Mouse (Mus musculus): ENCODE data around the gene Gys1. TPM values are rescaled to one million over a fixed set of nuclear protein-coding genes. Genes with fewer than 3 reads are reported as not detected.
A peak's percentile ranks its signal among the peaks of the same experiment; 100 is the strongest.
"Not testable (repeated sequence)": the region's sequence is repeated elsewhere in the genome, so short reads cannot be mapped to it uniquely, and the experiment has no call there.

Gene Gys1
- polyA plus RNA-seq (2016; fragmentation: Nextera tagmentation; extraction: Ambion mirVana), result 39.0 and 41.6 TPM in 2 replicates

DNA sequence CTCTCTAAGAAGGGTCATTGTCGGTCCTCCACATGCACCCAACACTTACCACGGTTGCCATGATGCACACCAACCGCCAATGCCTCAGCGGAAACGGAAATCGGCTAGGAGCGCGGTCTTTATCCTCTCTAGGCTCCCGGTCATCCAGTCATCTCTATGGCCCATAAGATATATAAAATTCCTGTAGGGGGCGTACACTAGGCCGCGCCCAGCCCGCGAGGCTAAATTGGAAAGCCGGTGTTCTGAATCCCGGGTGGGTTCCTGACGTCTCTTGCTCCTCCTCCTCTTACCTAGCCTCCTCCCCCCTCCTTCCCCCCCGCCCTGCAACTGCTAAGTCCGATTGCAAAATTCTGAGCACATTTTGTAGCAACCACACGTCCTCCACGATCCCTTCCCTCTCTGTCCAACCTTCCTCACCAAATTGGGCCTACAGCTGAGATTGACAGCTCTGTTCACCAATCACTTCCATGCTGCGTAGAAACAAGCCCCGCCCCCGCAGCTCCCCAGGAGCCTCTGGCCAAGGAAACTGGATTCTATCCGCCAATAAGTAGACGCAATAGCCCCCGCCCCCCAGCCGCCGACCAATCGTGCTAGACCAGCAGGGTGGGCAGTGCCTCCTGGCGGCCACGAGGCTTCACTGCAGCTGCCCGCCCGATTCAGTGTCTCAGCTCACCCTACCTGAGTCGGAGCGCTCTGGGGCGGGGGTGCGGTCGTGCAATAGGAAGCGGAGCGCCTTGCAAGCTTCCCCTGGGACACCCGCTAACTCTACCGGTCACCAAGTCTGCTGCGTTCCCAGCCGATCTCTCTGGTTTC is at the start of gene Gys1:
TSS of gene Gys1 (plus strand) at position 642 of the 813 bp plus-strand sequence.
- under 1% methylated on average over 45 of the region's 45 CpGs for WGBS
- Histone ChIP-seq H3K4me1 (peaks cover 48% of the 10 kb centered on the region), H3K4me3 (peak within 1 kb of the TSS; percentile 95), H3K36me3 (replicated peaks) (peaks cover 37% of the 10 kb centered on the region), H3K27me3 (ENCODE audit: poor library complexity, severe bottlenecking) (peaks cover 7% of the 10 kb centered on the region), H3K9me3 (no peaks in the 10 kb centered on the region), H3K27ac (peak within 1 kb of the TSS; percentile 94)
- DNase-seq (ENCODE audit: extremely low spot score, low spot score), result peak; percentile 100

DNA sequence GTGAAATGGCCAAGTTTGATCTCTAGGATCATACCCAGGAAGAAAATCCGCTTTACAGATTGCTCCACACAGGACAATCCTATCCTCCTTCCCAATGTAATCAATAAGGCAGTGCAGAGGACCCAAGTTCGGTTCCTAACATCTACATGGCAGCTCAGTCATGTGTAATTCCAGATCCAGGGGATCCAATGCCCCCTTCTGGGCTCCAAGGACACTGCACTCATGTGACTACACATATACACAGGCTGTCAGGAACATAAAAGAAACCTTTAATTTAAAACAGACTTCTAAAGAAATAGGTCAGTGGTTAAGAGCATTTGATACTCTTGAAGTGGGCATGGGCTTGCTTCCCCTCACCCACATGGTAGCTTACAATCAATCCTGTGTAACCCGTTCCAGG is 48.6 kb upstream of the Gys1 start:
- WGBS, result 88% methylated on average over 3 of the region's 3 CpGs
- H3K9me3 ChIP-seq, result no peaks in the 10 kb centered on the region

DNA sequence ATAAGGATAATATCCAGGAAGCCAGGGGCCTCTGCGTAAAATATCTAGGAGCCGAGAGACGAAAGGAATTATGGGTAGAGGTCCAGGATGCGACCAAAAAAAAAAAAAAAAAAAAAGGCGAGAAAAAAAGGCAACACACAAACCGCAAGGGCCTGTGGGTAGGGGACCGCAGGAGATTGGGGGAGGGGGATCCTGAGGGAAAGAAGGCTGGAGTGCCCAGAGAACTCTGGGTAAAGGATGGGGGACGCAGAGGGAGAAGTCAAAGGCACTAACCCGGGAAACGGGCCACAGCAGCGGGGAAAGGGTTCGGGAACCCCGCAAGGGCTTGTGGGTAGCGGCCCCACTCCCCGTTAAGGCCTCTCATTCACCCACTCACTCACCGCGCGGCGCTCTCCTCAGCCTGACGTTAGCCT is 39.5 kb upstream of the Gys1 start:
- no peaks in the 10 kb centered on the region for H3K9me3 ChIP-seq
- 2% methylated on average over 19 of the region's 20 CpGs for WGBS
- peaks cover 27% of the 10 kb centered on the region for H3K4me1 ChIP-seq
- no peak for DNase-seq (ENCODE audit: extremely low spot score, low spot score)
- H3K27me3 ChIP-seq (ENCODE audit: poor library complexity, severe bottlenecking), result no peaks in the 10 kb centered on the region
- peak overlapping the region; percentile 99 for H3K27ac ChIP-seq
- H3K36me3 ChIP-seq (replicated peaks), result peaks cover 41% of the 10 kb centered on the region
- peak overlapping the region; percentile 88 for H3K4me3 ChIP-seq

More for the DNA sequence above, 48.6 kb upstream of the Gys1 start:
- Histone ChIP-seq H3K27ac (no peak overlapping the region), H3K4me3 (no peak overlapping the region), H3K36me3 (replicated peaks) (peaks cover 100% of the 10 kb centered on the region), H3K4me1 (no peaks in the 10 kb centered on the region), H3K27me3 (ENCODE audit: poor library complexity, severe bottlenecking) (no peaks in the 10 kb centered on the region)
- DNase-seq (ENCODE audit: extremely low spot score, low spot score), result no peak

GRCm38 (mm10) chr7:45395578-45396336 is 38.9 kb upstream of the Gys1 start, which contains the start of gene Snrnp70:
TSS of gene Snrnp70 (minus strand) at chr7:45395742.
- no peaks in the 10 kb centered on the region for H3K9me3 ChIP-seq
- WGBS, result 1% methylated on average over 60 of the region's 60 CpGs
- peaks cover 27% of the 10 kb centered on the region for H3K4me1 ChIP-seq
- H3K27me3 ChIP-seq (ENCODE audit: poor library complexity, severe bottlenecking), result no peaks in the 10 kb centered on the region
- DNase-seq (ENCODE audit: extremely low spot score, low spot score), result peak; percentile 100
- peak within 1 kb of the TSS; percentile 99 for H3K27ac ChIP-seq
- H3K36me3 ChIP-seq (replicated peaks), result peaks cover 35% of the 10 kb centered on the region
- H3K4me3 ChIP-seq, result peak within 1 kb of the TSS; percentile 88

DNA sequence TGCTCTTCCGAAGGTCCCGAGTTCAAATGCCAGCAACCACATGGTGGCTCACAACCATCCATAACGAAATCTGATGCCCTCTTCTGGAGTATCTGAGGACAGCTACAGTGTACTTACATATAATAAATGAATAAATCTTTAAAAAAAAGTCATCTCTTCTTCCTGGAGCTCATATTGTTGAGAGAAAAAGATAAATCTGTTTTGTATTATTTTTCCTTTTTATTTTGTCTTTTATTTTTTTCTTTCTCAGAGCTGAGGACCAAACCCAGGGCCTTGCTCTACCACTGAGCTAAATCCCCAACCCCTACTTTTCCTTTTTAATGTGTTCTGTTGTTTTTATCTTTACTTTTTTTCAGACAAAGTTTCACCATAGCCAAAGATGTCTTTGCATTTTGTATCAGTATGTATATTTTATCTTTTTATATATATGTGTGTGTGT is 38.3 kb upstream of the Gys1 start:
- Histone ChIP-seq H3K36me3 (replicated peaks) (peaks cover 29% of the 10 kb centered on the region), H3K27ac (peak overlapping the region; percentile 99), H3K4me1 (peaks cover 27% of the 10 kb centered on the region), H3K4me3 (peak overlapping the region; percentile 88)
- not testable (repeated sequence) for H3K9me3 ChIP-seq; H3K27me3 ChIP-seq (ENCODE audit: poor library complexity, severe bottlenecking); DNase-seq (ENCODE audit: extremely low spot score, low spot score)
- 14% methylated on average over 3 of the region's 3 CpGs for WGBS

DNA sequence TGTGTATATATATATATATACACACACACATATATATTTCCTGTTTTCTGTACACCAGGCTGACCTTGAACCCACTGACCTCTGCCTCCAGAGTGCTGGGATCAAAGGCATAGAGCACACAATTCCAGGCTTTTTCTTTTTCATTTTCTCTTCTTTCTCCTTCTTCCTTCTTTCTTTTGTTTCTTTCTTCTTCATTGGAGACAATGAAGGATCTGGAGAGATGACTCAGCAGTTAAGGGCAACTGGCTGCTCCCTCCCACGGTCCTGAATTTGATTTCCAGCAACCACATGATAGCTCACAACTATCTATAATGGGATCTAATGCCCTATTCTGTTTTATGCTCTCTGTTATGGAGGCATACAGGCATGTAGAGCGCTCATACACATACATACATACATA is 37.9 kb upstream of the Gys1 start:
- Histone ChIP-seq H3K9me3 (no peaks in the 10 kb centered on the region), H3K27me3 (ENCODE audit: poor library complexity, severe bottlenecking) (no peaks in the 10 kb centered on the region), H3K4me3 (no peak overlapping the region), H3K4me1 (peaks cover 27% of the 10 kb centered on the region), H3K27ac (no peak overlapping the region), H3K36me3 (replicated peaks) (peaks cover 25% of the 10 kb centered on the region)
- 83% methylated on average over 2 of the region's 2 CpGs for WGBS
- DNase-seq (ENCODE audit: extremely low spot score, low spot score), result no peak

GRCm38 (mm10) chr7:45401521-45402085 is 33.0 kb upstream of the Gys1 start:
- H3K36me3 ChIP-seq (replicated peaks), result no peaks in the 10 kb centered on the region
- H3K27ac ChIP-seq, result no peak overlapping the region
- no peaks in the 10 kb centered on the region for H3K9me3 ChIP-seq
- 76% methylated on average over 10 of the region's 10 CpGs for WGBS
- H3K4me3 ChIP-seq, result no peak overlapping the region
- no peak for DNase-seq (ENCODE audit: extremely low spot score, low spot score)
- H3K27me3 ChIP-seq (ENCODE audit: poor library complexity, severe bottlenecking), result peaks cover 21% of the 10 kb centered on the region
- H3K4me1 ChIP-seq, result peaks cover 16% of the 10 kb centered on the region

DNA sequence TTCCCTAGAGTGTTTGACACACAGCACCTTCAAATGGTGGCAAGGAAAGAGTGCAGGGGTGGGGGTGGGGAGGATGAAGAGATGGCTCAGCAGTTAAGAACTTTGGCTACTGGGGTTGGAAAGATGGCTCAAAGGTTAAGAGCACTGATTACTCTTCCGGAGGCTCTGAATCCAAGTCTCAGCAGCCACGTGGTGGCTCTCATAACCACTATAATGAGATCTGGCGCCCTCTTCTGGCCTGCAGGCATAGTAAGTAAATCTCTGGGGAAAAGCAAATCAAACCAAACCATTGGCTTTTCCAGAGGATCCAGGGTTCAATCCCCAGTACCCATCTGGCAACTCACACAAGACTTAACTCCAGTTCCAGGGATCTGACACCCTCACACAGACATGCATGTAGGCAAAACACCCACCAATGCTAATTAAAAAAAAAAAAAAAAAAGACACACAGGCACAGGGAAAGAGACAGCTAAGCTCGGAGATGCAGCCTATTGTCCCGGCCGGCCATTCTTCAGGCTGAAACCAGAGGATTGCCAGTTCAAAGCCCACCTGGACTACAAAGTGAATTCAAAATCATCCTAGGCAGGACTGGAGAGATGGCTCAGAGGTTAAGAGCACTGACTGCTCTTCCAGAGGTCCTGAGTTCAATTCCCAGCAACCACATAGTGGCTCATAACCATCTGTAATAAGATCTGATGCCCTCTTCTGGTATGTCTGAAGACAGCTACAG is 30.9 kb upstream of the Gys1 start:
- DNase-seq (ENCODE audit: extremely low spot score, low spot score), result peak; percentile 69
- Histone ChIP-seq H3K4me1 (peaks cover 19% of the 10 kb centered on the region), H3K36me3 (replicated peaks) (no peaks in the 10 kb centered on the region), H3K9me3 (no peaks in the 10 kb centered on the region), H3K4me3 (no peak overlapping the region), H3K27ac (no peak overlapping the region), H3K27me3 (ENCODE audit: poor library complexity, severe bottlenecking) (peaks cover 42% of the 10 kb centered on the region)
- 49% methylated on average over 6 of the region's 6 CpGs for WGBS

GRCm38 (mm10) chr7:45405091-45406075 is 29.3 kb upstream of the Gys1 start, which contains the start of gene Kcna7:
TSS of gene Kcna7 (plus strand) at chr7:45405653.
- Histone ChIP-seq H3K9me3 (no peaks in the 10 kb centered on the region), H3K27ac (no peak within 1 kb of the TSS), H3K4me3 (peak within 1 kb of the TSS; percentile 44), H3K27me3 (ENCODE audit: poor library complexity, severe bottlenecking) (peaks cover 59% of the 10 kb centered on the region), H3K36me3 (replicated peaks) (no peaks in the 10 kb centered on the region), H3K4me1 (peaks cover 19% of the 10 kb centered on the region)
- DNase-seq (ENCODE audit: extremely low spot score, low spot score), result peak; percentile 60
- WGBS, result 14% methylated on average over 28 of the region's 28 CpGs

GRCm38 (mm10) chr7:45406157-45407156 is 28.2 kb upstream of the Gys1 start:
- DNase-seq (ENCODE audit: extremely low spot score, low spot score), result no peak
- Histone ChIP-seq H3K9me3 (no peaks in the 10 kb centered on the region), H3K4me3 (peak overlapping the region; percentile 44), H3K27ac (no peak overlapping the region), H3K36me3 (replicated peaks) (no peaks in the 10 kb centered on the region), H3K4me1 (peaks cover 19% of the 10 kb centered on the region), H3K27me3 (ENCODE audit: poor library complexity, severe bottlenecking) (peaks cover 70% of the 10 kb centered on the region)
- WGBS, result 3% methylated on average over 114 of the region's 114 CpGs
